Mouse (Mus musculus) adrenal gland, adult (tissue): ENCODE measurements around the gene Npcd.
A peak's percentile ranks its signal among the peaks of the same experiment; 100 is the strongest.

Source experiments
- DNase-seq, 2 experiments: peaks; one replicate each; pipeline ENCODE4 v3.0.0; 2022 to 2023; ENCODE audit warnings: low spot score in 1 of 2; ENCODE audit not compliant: inconsistent age in 2 of 2

The Npcd gene

GRCm38 (mm10) chr15:79805246-79805645 is 28.8 kb downstream of the Npcd start:
- DNase-seq: no peak

- peak; percentile 69 to 88 for DNase-seq
Observed at GRCm38 (mm10) chr15:79804352-79805071, 29.5 kb downstream of the Npcd start, which contains the start of gene Nptxr. Gene Nptxr (minus strand): TSS chr15:79804766.

- DNase-seq: peak in 1 of 2 experiments; percentile 44
Observed at GRCm38 (mm10) chr15:79803533-79804351, 30.3 kb downstream of the Npcd start.

- DNase-seq: no peak
Observed at GRCm38 (mm10) chr15:79802304-79802703, 31.7 kb downstream of the Npcd start.

DNA sequence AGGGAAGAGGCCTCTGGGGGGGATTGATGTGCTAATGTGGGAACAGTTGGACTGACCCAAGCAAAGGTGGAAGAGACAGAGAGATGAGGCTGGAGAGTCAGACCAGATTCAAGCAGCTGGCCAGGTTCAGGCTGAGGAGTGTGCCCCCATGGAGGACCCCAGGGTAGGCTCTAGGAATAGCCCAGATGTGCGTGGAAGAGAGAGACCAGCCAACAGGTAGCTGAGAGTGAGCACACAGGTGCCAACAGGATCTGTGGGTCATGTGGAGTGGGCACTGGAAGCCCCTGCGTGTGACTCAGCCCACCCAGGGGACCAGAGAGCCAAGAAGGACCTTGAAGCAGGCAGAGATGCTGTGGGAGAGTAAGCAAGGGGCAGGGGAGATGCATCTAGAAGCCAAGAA is 32.4 kb downstream of the Npcd start:
- no peak for DNase-seq

- DNase-seq: no peak
Observed at GRCm38 (mm10) chr15:79800701-79801100, 33.3 kb downstream of the Npcd start.

DNA sequence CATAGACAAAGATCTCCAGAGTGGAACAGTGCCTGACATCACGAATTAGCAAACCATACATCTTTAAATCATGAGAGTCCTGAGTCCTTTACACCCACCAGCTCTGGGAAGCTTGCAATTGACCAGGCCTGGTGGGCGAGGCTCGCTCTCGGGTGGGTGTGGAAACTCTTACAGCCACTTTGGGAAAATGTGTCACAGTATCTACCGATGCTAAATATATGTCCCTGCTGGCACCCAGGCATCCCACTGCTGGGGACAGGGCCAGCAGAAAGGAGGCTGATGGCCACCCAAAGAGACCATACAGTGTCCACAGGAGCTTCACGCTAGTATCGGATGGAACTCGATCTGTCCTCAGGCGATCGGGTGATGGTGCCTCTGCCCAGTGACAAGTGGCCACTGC is 35.4 kb downstream of the Npcd start:
- no peak for DNase-seq

GRCm38 (mm10) chr15:79797680-79798079 is 36.4 kb downstream of the Npcd start:
- no peak for DNase-seq

DNA sequence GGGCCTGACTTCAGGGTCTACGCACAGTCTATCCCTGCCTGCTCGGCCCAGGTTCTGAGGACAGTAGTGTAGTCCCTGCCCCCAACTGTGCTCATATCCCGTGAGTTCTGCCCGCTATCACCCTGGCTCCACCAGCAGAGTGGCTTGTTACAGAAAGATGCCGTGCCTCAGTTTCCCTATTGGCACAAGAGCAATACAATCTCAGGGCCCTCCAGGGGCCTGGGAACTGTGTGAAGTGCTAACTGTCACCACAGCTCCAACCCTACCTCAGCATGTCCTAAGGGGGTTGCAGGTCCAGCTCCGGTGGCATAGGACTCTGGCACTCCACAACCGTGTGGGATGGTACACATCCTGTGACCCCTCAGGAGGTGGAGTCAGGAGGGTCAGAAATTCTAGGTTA is 36.9 kb downstream of the Npcd start:
- DNase-seq: no peak

DNA sequence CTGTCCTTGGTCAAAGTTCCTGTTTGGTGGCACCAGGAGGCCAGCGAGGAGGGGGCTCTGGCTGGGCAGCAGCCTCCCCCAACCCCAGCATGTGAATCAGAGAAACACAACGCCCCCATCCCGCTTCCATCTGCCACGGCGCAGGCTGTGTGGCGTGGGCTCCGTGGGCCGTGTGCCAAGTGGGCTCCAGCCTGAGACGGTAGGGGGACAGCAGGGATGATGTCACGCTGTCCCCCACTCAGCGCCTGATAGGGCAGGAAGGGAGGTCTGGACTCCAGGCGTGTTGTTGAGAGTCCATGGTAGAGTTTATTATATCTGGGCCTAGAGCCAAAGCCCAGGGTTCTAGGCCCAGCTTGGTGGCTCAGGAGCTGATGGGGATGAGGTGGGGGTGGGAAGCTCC is 37.8 kb downstream of the Npcd start:
- no peak for DNase-seq

- DNase-seq: no peak
Observed at GRCm38 (mm10) chr15:79794173-79794572, 39.9 kb downstream of the Npcd start.

GRCm38 (mm10) chr15:79793076-79793475 is 41.0 kb downstream of the Npcd start:
- no peak for DNase-seq

- DNase-seq: peak in 1 of 2 experiments; percentile 17
Observed at GRCm38 (mm10) chr15:79792455-79792854, 41.6 kb downstream of the Npcd start.

DNA sequence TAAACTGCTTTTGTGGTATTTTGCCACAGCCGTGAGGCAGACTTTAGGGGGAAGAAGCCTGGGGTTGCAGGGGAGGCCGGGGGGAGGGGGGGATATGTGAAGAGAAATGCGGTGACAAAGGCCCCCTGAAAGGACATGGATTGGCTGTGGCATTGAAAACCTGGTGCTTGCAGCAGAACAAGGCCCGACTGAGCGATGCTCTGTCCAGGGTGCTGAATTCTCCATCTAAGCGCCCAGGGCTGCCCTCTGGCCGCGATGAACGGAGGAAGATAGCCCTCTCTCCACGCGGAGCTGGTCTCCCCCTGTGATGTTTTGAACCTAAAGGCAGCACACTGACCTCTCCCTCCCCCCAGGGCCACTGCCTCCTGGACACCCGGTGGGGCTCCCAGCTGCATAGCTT is 42.5 kb downstream of the Npcd start:
- peak; percentile 53 to 79 for DNase-seq

DNA sequence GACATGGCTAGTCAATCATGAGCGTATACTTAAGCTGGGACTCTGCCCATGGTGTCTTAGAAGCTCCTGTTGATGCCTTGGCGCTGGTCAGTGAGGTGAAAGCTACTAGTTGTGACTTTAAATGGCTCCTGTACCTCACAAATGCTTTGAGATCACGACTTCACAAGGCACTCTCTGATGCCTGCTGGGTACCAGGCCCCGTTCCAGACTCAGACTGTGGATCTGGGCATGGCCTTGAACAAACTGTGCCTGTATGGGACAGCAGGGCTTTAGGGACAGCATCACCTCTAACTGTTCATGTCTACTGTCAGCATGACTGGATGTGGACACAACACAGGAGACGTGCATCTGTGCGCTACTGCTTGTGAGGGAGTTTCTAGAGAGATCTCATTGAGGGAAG is 43.1 kb downstream of the Npcd start:
- no peak for DNase-seq

GRCm38 (mm10) chr15:79790111-79790510 is 43.9 kb downstream of the Npcd start:
- no peak for DNase-seq

- no peak for DNase-seq
Observed at GRCm38 (mm10) chr15:79787815-79788214, 46.2 kb downstream of the Npcd start.

- DNase-seq: peak; percentile 51 to 75
Observed at GRCm38 (mm10) chr15:79785056-79785455, 49.0 kb downstream of the Npcd start.

DNA sequence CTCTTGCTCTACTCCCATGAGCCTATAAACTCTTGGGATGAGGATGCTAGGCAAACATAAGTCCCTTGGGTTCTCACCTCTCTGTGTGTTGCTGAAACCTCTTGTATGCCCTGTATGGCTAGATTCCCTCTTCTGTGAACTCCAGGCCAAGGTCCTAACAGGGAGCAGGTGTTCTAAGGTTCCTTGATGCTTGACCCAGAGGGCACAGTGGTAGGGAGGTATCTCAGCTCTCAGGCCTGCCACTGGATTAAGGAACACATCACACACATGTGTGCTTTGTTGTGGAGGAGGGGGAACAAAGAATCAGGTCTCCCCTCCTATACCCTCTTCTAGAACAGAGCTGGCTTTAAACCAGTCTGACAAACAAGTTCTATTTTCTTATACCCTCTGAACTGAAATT is 56.3 kb downstream of the Npcd start, which contains the start of gene Dnal4:
Gene Dnal4, minus strand, starts transcription at position 101 of the 400 bp plus-strand sequence.
- DNase-seq: no peak

- no peak for DNase-seq
Observed at GRCm38 (mm10) chr15:79775662-79776061, 58.4 kb downstream of the Npcd start.

GRCm38 (mm10) chr15:79774117-79775027 is 59.7 kb downstream of the Npcd start:
- DNase-seq: peak; percentile 97 to 98
